Mouse (Mus musculus): ENCODE measurements around the gene Prrg2. TPM values are rescaled to one million over a fixed set of nuclear protein-coding genes. Genes with fewer than 3 reads are reported as not detected.
A peak's percentile ranks its signal among the peaks of the same experiment; 100 is the strongest.

The Prrg2 gene
- polyA plus RNA-seq, 1 experiment: 77.3 TPM

DNA sequence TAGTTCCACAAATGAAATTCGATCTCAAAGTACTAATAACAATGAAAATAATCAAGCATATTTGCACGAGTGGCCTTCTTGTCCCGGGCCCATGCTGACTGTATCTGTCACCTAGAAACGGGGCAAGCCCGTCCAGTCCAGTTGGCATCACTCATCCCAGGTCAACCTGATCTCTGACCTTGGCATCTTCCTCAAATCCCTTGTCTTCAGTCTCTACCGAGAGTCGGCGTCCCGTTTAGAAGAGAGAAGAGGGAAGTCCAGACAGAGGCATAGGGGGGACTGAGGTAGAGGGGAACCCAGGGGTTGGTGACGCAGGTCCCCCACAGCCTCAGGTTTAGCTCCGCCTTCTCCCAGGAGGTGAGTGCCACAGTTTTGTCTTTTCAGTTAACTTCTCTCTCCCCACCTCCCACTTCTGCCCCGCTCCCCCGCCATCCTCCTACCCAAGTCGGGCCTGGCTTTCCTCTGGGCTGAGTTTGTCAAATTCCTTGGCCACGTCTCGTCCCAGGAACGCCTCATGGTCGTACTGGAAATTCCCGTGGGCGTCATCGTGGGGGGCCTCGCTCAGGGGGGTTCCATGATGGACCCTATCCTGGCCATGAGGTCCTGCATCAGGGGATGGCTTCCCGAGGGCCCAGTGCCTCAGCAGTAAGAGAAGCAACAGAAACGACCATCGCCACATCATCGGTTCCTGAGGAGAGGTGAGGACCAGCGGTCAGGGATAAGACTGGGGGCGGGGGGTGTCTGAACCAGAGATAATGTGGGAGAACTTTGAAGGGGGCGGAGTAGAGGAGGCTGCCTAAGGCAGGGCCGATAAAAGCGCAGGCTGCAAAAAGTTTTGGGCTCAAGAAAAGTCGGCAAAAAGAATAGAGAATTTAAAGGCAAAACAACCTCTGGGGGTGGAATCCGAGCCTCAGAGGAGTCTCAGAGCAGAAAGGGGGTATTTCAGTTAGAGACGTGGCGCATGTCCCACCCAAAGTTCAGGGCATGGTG, 28.8 kb upstream of the Prrg2 start:
- no peak for DNase-seq (ENCODE audit: low read depth, low spot score)
- WGBS: 28% methylated on average over 35 of the region's 35 CpGs

DNA sequence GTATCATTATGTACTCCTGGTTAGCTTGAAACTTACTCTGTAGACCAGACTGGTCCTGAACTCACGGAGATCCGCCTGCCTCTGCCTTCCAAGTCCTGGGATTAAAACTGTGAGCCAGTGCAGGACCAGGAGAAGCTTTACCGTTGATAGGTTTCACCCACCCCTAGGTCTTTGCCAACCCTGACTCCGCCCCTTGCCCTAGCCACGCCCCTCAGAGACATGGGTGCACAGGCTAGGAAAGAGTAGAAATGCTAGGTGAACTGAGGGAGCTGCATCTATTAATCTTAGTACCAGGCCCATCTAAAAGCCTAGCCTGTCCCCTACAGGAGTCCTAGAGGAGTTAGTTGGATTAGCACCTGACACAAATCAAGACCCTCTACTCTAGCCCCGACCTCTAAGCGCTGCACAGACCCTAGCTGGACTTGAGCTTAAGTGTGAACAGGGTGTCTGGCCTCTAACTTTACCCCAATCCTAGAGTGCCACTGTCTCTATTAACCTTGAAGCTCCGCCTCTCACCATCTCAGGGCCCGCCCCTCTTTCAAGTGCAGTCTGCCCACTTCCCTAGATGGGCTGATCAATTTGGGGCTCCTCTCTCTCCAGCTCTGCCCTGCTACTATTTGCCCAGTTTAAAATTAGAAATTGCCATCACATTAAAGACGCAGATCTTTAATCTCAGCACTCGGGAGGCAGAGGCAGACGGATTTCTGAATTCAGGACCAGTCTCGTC, 27.9 kb upstream of the Prrg2 start:
- DNase-seq (ENCODE audit: low read depth, low spot score): no peak
- 72% methylated on average over 13 of the region's 13 CpGs for WGBS

GRCm38 (mm10) chr7:45088597-45088996, 26.1 kb upstream of the Prrg2 start:
- WGBS: 88% methylated on average over 17 of the region's 17 CpGs
- DNase-seq (ENCODE audit: low read depth, low spot score): no peak

DNA sequence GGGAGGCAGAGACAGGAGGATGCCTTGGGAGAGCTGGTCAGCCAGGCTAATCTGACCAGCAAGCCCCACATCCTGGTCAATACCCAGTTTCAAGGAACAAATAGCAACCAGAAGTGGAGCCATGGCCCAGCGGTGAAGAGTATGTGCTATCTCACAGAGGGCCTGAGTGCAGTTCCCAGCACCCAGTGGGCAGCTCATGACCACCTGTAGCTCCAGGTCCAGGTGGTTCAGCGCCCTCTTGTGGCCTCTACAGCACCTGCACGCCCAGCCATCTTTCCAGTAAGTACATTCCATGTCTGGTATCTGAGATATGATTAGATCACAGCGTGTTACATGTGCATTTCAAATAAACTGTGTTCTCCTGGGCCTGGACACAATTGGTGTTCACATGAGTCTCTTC, 23.6 kb upstream of the Prrg2 start:
- 80% methylated on average over 4 of the region's 4 CpGs for WGBS

GRCm38 (mm10) chr7:45083300-45083890, 20.9 kb upstream of the Prrg2 start:
- WGBS: 79% methylated on average over 22 of the region's 22 CpGs
- DNase-seq (ENCODE audit: low read depth, low spot score): no peak

More for the DNA sequence above, 23.6 kb upstream of the Prrg2 start:
- DNase-seq (ENCODE audit: low read depth, low spot score): no peak

- no peak for DNase-seq (ENCODE audit: low read depth, low spot score)
- WGBS: 17% methylated on average over 25 of the region's 25 CpGs
Measured at GRCm38 (mm10) chr7:45082401-45083299, 20.2 kb upstream of the Prrg2 start.

GRCm38 (mm10) chr7:45081016-45081415, 18.5 kb upstream of the Prrg2 start:
- WGBS: 63% methylated on average over 5 of the region's 5 CpGs
- no peak for DNase-seq (ENCODE audit: low read depth, low spot score)

- under 1% methylated on average over 10 of the region's 10 CpGs for WGBS
- DNase-seq (ENCODE audit: low read depth, low spot score): peak; percentile 67
Measured at GRCm38 (mm10) chr7:45079856-45080255, 17.4 kb upstream of the Prrg2 start.

DNA sequence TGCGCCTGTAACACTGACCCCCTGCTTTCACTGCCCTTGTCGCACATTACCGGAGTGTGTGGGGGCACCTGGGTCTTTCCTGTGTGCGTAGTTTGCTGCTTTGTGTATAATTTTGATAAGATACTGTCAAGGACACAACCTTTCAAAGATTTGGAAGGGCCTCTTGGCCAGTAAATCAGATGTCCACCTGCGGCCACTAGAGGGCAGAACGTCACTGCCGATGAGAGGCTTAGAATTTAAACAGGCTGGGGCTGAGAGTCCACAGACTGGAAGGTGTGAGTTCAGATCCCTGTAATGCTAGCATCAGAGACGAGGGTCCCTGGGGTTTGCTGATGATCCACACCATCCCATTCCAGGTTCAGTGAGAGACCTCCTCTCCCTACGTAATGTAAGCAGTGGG, 16.0 kb upstream of the Prrg2 start:
- WGBS: 30% methylated on average over 9 of the region's 9 CpGs
- no peak for DNase-seq (ENCODE audit: low read depth, low spot score)

- DNase-seq (ENCODE audit: low read depth, low spot score): no peak
- WGBS: 93% methylated on average over 2 of the region's 2 CpGs
Measured at GRCm38 (mm10) chr7:45077829-45078228, 15.4 kb upstream of the Prrg2 start.

DNA sequence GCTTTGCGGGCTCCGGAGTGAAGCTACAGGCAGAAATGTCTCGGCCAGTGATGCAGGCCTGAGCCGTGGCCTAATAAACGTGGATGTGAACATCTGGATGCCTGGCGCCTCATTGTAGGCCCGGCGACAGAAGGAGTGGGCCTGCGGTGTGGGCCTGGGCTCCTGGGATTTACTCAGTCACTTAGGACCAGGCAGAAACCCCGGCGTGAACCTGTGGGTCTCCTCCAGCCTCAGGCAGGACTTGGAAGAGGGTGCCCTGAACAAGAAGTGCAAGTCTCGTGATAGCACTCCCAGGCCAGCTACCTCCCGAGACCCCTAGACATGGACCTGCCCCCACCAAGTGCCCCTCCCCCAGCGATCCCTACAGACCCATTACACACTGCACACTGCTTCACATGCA, 14.8 kb upstream of the Prrg2 start:
- WGBS: 83% methylated on average over 14 of the region's 14 CpGs

DNA sequence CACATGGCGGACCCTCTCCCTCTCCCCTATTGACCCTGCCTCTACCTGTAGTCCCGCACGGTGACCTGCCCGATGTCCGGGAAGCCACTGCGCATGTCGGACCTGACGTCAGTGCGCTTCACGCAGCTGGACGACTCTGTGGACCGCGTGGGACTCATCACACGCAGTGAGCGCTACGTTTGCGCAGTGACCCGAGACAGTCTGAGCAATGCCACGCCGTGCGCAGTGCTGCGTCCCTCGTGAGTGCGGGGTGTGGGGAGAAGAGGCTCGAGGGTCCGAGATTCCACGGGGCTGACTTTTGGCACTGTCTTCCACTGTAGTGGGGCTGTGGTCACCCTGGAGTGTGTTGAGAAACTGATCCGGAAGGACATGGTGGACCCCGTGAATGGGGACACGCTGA, 14.0 kb upstream of the Prrg2 start:
- 91% methylated on average over 30 of the region's 30 CpGs for WGBS
- DNase-seq (ENCODE audit: low read depth, low spot score): no peak

More for the DNA sequence above, 14.8 kb upstream of the Prrg2 start:
- no peak for DNase-seq (ENCODE audit: low read depth, low spot score)

DNA sequence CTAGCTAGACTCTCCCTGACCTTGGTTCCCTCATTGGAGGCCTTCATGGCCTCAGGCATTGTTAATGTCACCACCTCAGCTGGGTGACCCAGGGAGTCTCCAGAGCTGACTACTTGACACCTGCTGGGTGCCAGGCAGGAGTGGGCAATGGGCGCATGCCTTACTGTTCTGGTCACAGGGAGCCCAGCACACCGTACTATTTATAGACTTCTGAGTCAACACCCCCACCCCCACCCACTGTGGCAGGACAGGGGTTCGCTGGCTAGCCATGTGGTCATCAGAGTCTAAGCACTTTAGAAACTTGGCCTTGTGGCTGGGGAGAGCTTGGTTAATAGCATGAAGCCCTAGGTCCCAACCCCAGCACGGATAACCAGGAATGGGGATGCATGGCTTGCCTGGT, 12.9 kb upstream of the Prrg2 start:
- WGBS: 72% methylated on average over 4 of the region's 4 CpGs
- DNase-seq (ENCODE audit: low read depth, low spot score): no peak

- no peak for DNase-seq (ENCODE audit: low read depth, low spot score)
- 90% methylated on average over 12 of the region's 12 CpGs for WGBS
Measured at GRCm38 (mm10) chr7:45073949-45074348, 11.5 kb upstream of the Prrg2 start.

- WGBS: 76% methylated on average over 7 of the region's 7 CpGs
- DNase-seq (ENCODE audit: low read depth, low spot score): no peak
Measured at GRCm38 (mm10) chr7:45073171-45073707, 10.8 kb upstream of the Prrg2 start.

DNA sequence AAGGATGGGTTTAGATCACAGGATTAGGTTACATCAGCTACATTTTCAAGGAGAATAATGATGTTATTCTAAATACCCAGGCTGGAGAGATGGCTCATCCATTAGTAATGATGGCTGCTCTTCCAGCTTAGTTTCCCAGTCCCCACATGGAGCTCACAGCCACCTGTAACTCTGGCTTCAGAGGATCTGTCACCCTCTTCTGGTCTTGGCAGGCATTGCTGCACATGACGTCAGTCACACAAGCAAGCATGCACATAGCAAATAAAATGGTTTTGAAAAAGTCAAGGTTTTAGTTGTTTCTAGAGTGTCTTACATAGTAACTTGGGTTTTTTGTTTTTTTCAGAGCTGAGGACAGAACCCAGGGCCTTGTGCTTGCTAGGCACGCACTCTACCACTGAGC, 9.8 kb upstream of the Prrg2 start:
- WGBS: 73% methylated on average over 2 of the region's 2 CpGs
- DNase-seq (ENCODE audit: low read depth, low spot score): no peak

GRCm38 (mm10) chr7:45069671-45070070, 7.2 kb upstream of the Prrg2 start:
- DNase-seq (ENCODE audit: low read depth, low spot score): no peak
- 89% methylated on average over 2 of the region's 2 CpGs for WGBS

- 12% methylated on average over 5 of the region's 5 CpGs for WGBS
- DNase-seq (ENCODE audit: low read depth, low spot score): no peak
Measured at GRCm38 (mm10) chr7:45068000-45068318, 5.5 kb upstream of the Prrg2 start.

All from large intestine, adult 2 months (tissue).